Mouse (Mus musculus) stomach, postnatal 0 days (tissue): ENCODE data around the gene Med27. TPM values are rescaled to one million over a fixed set of nuclear protein-coding genes. Genes with fewer than 3 reads are reported as not detected.
A peak's percentile ranks its signal among the peaks of the same experiment; 100 is the strongest.

Experiments
- ATAC-seq: fragments of 200-750 bp; cut with Nextera tagmentation; 2 replicates; pipeline ENCODE4 v1.8.0; 2017; ENCODE audit not compliant: low FRiP score, low TSS enrichment
- DNase-seq: peaks from one replicate; pipeline ENCODE4 v3.0.0-alpha.2; 2016; ENCODE audit warnings: low spot score
- H3K27ac ChIP-seq: fragments of 300-500 bp; sonication (generic); replicated peaks from 2 replicates; pipeline ENCODE4 v1.5.1; 2014; ENCODE audit warnings: mild to moderate bottlenecking, control low read depth
- H3K27me3 ChIP-seq: fragments of 300-500 bp; sonication (generic); 2 replicates; pipeline ENCODE4 v1.6.1; 2014; ENCODE audit warnings: low read length; ENCODE audit not compliant: control insufficient read depth, insufficient read depth
- H3K36me3 ChIP-seq: fragments of 300-500 bp; sonication (generic); 2 replicates; pipeline ENCODE4 v1.6.1; 2014; ENCODE audit warnings: low read length, mixed read lengths; ENCODE audit not compliant: control insufficient read depth, insufficient read depth
- H3K4me1 ChIP-seq: fragments of 300-500 bp; sonication (generic); replicated peaks from 2 replicates; pipeline ENCODE4 v1.6.1; 2014; ENCODE audit warnings: antibody characterized with exemption; ENCODE audit not compliant: control insufficient read depth, insufficient read depth
- H3K4me2 ChIP-seq: fragments of 300-500 bp; sonication (generic); replicated peaks from 2 replicates; pipeline ENCODE4 v1.6.1; 2014; ENCODE audit warnings: low read depth, mild to moderate bottlenecking, control low read depth, moderate library complexity
- H3K4me3 ChIP-seq: fragments of 300-500 bp; sonication (generic); 2 replicates; pipeline ENCODE4 v1.5.1; 2014; ENCODE audit warnings: low read depth, low read length, control low read depth
- H3K9ac ChIP-seq: fragments of 300-500 bp; sonication (generic); 2 replicates; pipeline ENCODE4 v1.6.1; 2014; ENCODE audit warnings: mild to moderate bottlenecking, low read length, control low read depth, mixed read lengths
- H3K9me3 ChIP-seq: fragments of 300-500 bp; sonication (generic); 2 replicates; pipeline ENCODE4 v1.6.1; 2016; ENCODE audit warnings: low read length; ENCODE audit not compliant: control insufficient read depth
- CTCF ChIP-seq: IDR thresholded peaks from 2 replicates; pipeline ENCODE4 v1.5.1; 2016; ENCODE audit warnings: antibody characterized with exemption, low read depth, mild to moderate bottlenecking, moderate library complexity
- EP300 ChIP-seq: optimal IDR thresholded peaks from 2 replicates; pipeline ENCODE3; 2016; ENCODE audit warnings: antibody characterized with exemption
- WGBS: fragments of 180-500 bp; shearing (Covaris S2); extraction: QIAGEN DNeasy Blood & Tissue Kit; methylation state at CpG from one replicate; pipeline ENCODE4 v1.1.7; 2014; 5-methylcytosine and 5-hydroxymethylcytosine counted together
- polyA plus RNA-seq: library from polyadenylated mRNA; unstranded; fragments of >200 nt; fragmentation: Nextera tagmentation; extraction: Ambion mirVana; gene quantifications from 2 replicates; pipeline ENCODE4 v1.2.1, GENCODE M21; 2015

Med27 gene
- polyA plus RNA-seq, 1 experiment from 2014 or later, result 25.6 TPM

- Histone ChIP-seq H3K27ac (no peak overlapping the region), H3K27me3 (no peaks in the 10 kb centered on the region), H3K4me1 (peaks cover 3% of the 10 kb centered on the region; the same call in 1 of the 2 replicates), H3K9ac (no peak overlapping the region), H3K9me3 (no peaks in the 10 kb centered on the region), H3K4me2 (no peak overlapping the region), H3K4me3 (no peak overlapping the region), H3K36me3 (no peaks in the 10 kb centered on the region)
- 81% methylated on average over 6 of the region's 6 CpGs for WGBS
- DNase-seq (no peak), ATAC-seq (0 out of 2 replicates have a peak, but pooled peaks have one; percentile 15)
- TF ChIP-seq EP300 (no peak), CTCF (no peak)
Observed at GRCm38 (mm10) chr2:29463039-29463585, 116.5 kb downstream of the Med27 start.

GRCm38 (mm10) chr2:29464851-29465648 lies 118.4 kb downstream of the Med27 start:
- no peaks in the 10 kb centered on the region for H3K27me3 ChIP-seq
- no peaks in the 10 kb centered on the region for H3K9me3 ChIP-seq
- no peak overlapping the region for H3K27ac ChIP-seq
- DNase-seq, result no peak
- H3K36me3 ChIP-seq, result no peaks in the 10 kb centered on the region
- TF ChIP-seq EP300, result no peak
- no peak for TF ChIP-seq CTCF
- ATAC-seq, result peak; percentile 62; the same call in 1 of the 2 replicates
- peaks cover 3% of the 10 kb centered on the region; the same call in 1 of the 2 replicates for H3K4me1 ChIP-seq
- WGBS, result 48% methylated on average over 9 of the region's 9 CpGs
- no peak overlapping the region for H3K4me2 ChIP-seq
- no peak overlapping the region for H3K9ac ChIP-seq
- no peak overlapping the region for H3K4me3 ChIP-seq

GRCm38 (mm10) chr2:29465649-29466137 lies 119.1 kb downstream of the Med27 start:
- TF ChIP-seq EP300 (no peak), CTCF (no peak)
- no peaks in the 10 kb centered on the region for H3K9me3 ChIP-seq
- H3K4me2 ChIP-seq, result no peak overlapping the region
- no peaks in the 10 kb centered on the region for H3K36me3 ChIP-seq
- DNase-seq (no peak), ATAC-seq (no peak)
- H3K9ac ChIP-seq, result no peak overlapping the region
- WGBS, result 50% methylated on average over 3 of the region's 3 CpGs
- no peaks in the 10 kb centered on the region for H3K27me3 ChIP-seq
- H3K27ac ChIP-seq, result no peak overlapping the region
- no peak overlapping the region for H3K4me3 ChIP-seq
- H3K4me1 ChIP-seq, result peaks cover 3% of the 10 kb centered on the region; the same call in 1 of the 2 replicates

GRCm38 (mm10) chr2:29466396-29466795 lies 119.8 kb downstream of the Med27 start:
- no peaks in the 10 kb centered on the region for H3K9me3 ChIP-seq
- H3K36me3 ChIP-seq, result no peaks in the 10 kb centered on the region
- no peaks in the 10 kb centered on the region for H3K27me3 ChIP-seq
- H3K4me3 ChIP-seq, result no peak overlapping the region
- no peak overlapping the region for H3K4me2 ChIP-seq
- WGBS, result 81% methylated on average over 4 of the region's 4 CpGs
- peaks cover 3% of the 10 kb centered on the region; the same call in 1 of the 2 replicates for H3K4me1 ChIP-seq
- TF ChIP-seq CTCF, result no peak
- no peak overlapping the region for H3K9ac ChIP-seq
- no peak overlapping the region; the same call in 1 of the 2 replicates for H3K27ac ChIP-seq
- DNase-seq (no peak), ATAC-seq (no peak)

- no peaks in the 10 kb centered on the region for H3K9me3 ChIP-seq
- H3K4me1 ChIP-seq, result peaks cover 3% of the 10 kb centered on the region; the same call in 1 of the 2 replicates
- TF ChIP-seq CTCF (no peak), EP300 (no peak)
- no peaks in the 10 kb centered on the region for H3K27me3 ChIP-seq
- H3K4me3 ChIP-seq, result no peak overlapping the region
- 53% methylated on average over 15 of the region's 15 CpGs for WGBS
- H3K9ac ChIP-seq, result no peak overlapping the region
- no peaks in the 10 kb centered on the region for H3K36me3 ChIP-seq
- H3K4me2 ChIP-seq, result 0 out of 2 replicates have a peak overlapping the region, but pooled peaks have one; percentile 8
- DNase-seq, result no peak
- peak overlapping the region; percentile 40; the same call in 1 of the 2 replicates for H3K27ac ChIP-seq
- ATAC-seq, result no peak
Observed at GRCm38 (mm10) chr2:29468517-29468936, 121.9 kb downstream of the Med27 start.
